Mouse (Mus musculus): ENCODE data around the gene Trim65.

Trim65 gene

DNA sequence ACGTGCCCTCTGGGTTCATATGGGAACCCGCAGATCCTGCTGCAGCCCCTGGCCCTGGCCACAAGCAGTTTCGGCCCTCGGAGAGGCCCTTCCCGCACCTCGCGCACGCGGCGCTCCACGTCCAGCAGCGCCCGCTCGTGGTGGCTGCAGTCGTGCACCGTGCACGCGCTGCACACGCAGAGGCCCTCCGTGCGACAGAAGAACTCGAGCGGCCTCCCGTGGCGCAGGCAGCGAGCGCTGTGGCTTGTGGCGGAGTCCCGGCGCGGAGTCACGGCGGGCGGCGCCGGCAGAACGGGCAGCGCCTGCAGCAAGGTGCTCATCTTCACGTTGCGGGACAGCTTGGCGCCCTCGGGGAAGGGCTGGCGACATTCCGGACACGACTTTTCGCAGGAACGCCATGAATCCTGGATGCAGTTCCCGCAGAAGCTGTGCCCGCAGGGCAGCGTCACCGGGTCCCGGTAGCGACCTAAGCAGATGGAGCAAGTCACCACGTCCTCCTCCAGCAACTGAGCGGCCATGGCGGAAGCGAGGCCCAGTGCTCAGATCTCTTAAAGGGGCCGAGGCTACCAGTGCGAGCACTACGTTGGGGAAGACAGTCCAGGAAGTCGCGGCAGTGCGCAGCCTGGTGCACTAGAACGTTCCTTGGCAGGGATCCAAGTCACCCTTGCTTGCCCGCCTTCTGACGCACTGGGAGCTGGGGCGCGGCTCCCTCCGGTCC, at the start of gene Trim65:
TSS of gene Trim65 (minus strand) at position 641 of the 718 bp plus-strand sequence.
- in situ Hi-C loops (cut with MboI, MseI): loop anchor here in 1 of 2 experiments (5.0 kb wide), 1 partner anchor 38 kb away; no protein-coding TSS in a partner anchor

DNA sequence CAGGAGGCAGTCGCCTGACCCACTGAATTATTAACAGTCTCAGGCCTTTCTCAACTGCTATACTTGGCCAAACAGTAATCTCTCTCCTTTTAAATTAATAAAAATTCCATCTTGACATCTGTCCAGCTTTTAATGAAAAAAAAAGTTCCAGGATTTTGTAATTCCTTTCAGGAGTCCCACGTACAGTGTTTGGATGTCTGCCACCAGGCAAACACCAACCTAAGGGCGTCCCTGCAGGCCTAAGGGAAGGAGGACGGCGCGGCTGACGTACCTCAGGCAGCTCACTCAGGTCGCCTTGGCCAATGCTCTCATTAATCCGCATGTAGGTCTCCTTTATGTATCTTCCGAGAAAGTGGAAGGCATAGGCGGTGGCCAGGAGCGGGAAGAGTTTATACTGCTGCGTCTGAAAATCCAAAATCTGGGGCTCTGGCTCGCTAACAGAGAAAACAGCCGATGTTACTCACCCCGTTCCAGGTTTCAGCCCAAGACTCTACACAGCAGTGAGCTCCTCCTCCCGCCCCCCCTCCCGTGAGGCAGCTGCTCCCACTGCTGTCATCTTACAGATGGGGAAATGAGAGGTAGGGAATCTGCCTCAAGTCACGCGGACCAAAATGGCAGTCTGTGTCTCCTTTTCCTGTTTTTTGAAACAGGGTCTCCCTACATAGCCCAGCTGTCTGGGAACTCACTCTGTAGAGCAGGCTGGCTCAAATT, 47.6 kb upstream of the Trim65 start:
- in situ Hi-C loops (cut with MboI, MseI): loop anchor here (5.0 kb wide), 1 partner anchor 956 kb away; no protein-coding TSS in a partner anchor

DNA sequence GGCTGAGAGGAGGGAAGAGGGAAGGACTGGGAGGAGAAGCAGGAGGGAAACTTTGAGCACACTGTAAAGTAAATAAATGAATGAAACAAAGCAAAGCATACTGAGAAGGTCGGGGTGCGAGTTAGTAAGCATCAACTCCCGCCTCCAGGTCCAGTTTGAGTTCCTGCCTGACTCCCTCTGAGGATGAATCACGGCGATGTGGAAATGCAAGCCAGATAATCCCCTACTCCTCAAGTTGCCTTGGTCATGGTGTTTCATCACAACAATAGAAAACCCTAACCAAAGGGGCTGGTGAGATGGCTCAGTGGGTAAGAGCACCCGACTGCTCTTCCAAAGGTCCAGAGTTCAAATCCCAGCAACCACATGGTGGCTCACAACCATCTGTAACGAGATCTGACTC, 45.1 kb upstream of the Trim65 start:
- in situ Hi-C loops (cut with MboI, MseI): loop anchor here (5.0 kb wide), 1 partner anchor 954 kb away; no protein-coding TSS in a partner anchor

- in situ Hi-C loops (cut with MboI, MseI): loop anchor here (5.0 kb wide), 1 partner anchor 953 kb away; no protein-coding TSS in a partner anchor
These were observed 44.0 kb upstream of the Trim65 start for GRCm38 (mm10) chr11:116174775-116175448.

GRCm38 (mm10) chr11:116171959-116172358, 41.0 kb upstream of the Trim65 start:
- in situ Hi-C loops (cut with MboI, MseI): no loop called here

DNA sequence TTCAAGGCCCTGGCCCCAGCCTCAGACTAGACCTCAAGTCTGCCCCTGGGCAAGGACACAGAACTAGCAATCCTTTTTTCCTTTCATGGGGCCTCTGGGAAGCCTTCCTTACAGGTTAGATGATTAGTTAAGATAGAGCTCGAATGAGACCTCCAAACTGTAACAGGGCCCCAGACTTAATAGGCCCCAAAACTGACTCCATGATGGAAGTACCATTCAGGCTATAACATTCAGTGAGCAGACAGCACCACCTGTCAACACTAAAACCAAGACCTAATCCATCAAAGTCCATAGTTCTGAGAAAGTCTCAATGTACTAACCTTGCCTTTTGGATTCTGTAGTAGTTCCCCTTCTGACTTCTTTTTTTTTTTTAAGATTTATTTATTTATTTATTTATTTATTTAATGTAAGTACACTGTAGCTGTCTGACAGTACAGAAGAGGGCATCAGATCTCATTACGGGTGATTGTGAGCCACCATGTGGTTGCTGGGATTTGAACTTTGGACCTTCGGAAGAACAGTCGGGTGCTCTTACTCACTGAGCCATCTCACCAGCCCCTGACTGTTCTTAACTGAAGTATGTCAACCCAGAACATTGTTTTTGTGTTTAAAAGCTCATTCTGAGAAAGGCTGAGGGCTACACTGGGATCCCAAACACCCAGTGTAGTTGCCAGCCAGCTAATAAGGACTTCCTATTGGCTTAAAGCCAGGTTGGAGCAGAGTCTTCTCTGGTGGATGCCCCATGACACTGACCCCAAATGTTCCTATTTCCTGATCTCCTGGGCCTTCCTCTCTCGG, 39.3 kb upstream of the Trim65 start:
- in situ Hi-C loops (cut with MboI, MseI): no loop called here

DNA sequence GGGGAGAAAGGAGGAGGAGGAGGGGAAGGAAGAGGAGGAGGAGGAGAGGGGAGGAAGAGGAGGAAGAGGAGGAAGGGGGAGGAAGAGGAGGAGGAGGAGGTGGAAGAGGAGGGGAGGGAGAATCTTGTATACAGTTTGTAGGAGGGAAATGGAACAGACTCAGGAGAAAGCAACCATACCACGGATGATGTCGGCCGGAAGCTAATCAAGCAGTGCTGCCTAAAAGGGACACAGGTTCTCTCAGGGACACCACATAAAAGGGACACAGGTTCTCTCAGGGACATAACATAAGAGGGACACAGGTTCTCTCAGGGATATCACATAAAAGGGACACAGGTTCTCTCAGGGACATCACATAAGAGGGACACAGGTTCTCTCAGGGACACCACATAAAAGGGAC, 38.3 kb upstream of the Trim65 start:
- in situ Hi-C loops (cut with MboI, MseI): no loop called here

DNA sequence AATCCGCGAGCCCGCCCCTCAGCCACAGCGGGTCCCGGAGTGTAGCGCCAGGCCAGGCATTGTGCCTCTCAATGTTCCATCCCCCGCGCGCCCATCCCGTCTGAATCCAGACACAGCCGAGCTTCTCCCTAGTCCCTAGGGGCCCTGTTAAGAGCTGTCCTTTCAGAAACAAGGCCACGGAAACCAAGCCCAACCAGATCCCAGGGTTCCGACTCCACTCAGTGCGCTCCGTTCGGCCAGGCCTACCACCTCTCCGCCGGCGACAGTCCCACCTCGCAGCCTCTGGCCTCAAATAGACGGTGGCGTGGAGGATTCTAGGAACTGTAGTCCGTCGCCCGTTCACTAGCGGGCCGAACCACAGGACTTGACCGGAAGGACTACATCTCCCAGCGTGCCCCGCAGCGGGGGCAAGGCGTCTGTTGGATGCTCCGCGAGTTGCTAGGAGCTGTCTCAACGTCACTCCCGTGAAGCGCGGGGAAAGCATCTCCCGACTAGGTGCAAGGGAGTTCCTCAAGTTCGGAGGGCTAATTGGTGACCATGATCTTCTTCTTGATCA, 37.0 kb upstream of the Trim65 start, which contains the start of gene Fbf1:
TSS of gene Fbf1 (minus strand) at position 283 of the 556 bp plus-strand sequence.
- in situ Hi-C loops (cut with MboI, MseI): no loop called here

DNA sequence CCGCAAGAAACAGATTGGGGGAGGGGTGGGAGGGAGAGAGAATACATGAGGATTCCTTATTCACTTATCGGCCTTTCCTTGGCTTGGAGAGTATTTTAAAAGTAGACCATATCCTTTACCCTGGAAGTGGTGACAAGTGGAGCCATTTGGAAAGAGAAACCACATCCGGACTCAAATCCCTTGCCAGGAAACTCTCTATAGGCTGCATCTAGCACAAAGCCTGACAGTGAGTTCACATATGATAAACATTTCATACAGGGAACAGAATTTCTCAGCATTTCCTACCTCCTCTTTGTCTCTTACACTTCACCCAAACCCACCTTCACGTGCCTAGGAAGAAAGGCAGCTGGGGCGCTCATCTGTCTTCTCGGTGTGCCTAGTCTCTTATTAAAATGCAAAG, 36.3 kb upstream of the Trim65 start:
- in situ Hi-C loops (cut with MboI, MseI): no loop called here

GRCm38 (mm10) chr11:116163002-116163401, 32.1 kb upstream of the Trim65 start:
- in situ Hi-C loops (cut with MboI, MseI): no loop called here

DNA sequence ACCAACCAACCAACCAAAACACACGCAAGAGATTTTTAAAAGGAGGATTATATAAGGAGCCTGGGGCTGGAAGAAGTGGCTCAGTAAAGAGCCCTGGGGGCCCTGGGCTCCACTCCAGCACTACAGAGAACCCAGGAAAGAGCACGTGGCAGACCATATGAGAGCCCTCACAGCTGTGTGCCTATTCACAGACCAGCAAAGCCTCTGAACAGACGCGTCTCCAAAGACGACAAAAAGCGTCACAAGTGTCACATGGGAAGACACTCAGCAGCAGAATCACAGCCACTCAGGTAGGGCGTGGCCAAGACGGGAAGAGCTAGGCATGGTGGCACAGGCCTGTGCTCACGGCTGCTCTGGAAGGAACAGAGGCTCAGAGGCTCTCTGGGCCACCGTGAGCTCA, 31.2 kb upstream of the Trim65 start:
- in situ Hi-C loops (cut with MboI, MseI): no loop called here

- in situ Hi-C loops (cut with MboI, MseI): no loop called here
These were observed 30.4 kb upstream of the Trim65 start for GRCm38 (mm10) chr11:116161312-116161711.

GRCm38 (mm10) chr11:116150960-116151359, 20.0 kb upstream of the Trim65 start:
- in situ Hi-C loops (cut with MboI, MseI): no loop called here

DNA sequence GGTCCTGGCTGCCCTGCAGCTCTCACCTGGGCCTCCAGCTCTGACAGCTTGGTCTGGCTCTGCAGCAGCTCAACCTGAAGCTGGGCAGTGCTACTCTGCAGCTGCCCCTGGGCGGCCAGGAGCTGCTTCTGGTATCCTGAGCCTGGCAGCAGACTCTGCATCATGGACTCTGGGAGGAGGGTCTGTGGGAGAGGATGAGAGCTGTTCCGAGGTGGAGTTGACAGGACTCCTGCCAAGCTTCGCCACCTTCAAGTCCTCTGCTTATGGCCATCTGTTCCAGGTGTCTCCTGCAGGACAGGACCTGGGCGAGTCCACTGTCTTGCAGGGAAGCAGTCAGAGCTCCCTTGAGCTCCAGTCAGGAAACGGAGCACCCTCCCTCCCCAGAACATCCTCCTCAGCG, 18.4 kb upstream of the Trim65 start:
- in situ Hi-C loops (cut with MboI, MseI): no loop called here

- in situ Hi-C loops (cut with MboI, MseI): no loop called here
These were observed 17.9 kb upstream of the Trim65 start for GRCm38 (mm10) chr11:116148761-116149221.

DNA sequence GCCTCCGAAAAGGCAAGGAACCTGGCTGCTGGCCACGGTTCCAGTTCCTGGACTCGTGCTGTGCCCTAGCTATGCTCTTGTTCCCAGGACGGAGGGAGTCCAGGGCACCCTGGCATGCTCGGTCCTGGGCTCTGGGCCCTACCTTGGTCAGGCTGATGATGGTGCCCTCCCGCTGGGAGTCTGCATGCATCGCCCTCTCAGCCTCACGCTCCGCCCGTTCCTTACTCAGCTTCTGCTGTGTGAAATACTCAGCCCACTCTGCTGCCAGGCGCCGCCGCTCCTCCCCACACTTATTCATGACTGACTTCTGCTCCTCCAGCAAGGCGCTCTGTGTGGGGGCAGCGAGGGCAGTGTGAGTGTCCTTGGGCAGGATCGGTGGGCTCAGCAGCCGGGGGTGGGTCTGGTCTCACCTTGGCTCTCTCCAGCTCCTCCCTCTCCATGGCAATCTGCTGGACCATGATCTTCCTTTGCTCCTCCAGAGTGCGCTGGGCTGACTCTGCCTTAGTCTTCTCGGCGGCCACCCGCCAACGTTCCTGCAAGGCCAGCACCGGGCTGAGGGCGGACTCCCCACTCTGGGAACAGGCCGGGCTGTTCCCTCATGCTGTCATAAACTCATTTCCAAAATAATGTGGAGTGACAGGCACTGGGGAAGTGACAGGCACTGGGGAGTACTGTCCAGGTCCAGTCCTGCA, 15.5 kb upstream of the Trim65 start:
- in situ Hi-C loops (cut with MboI, MseI): no loop called here

- in situ Hi-C loops (cut with MboI, MseI): no loop called here
These were observed 14.8 kb upstream of the Trim65 start for GRCm38 (mm10) chr11:116145481-116146293.

GRCm38 (mm10) chr11:116143468-116143867, 12.5 kb upstream of the Trim65 start:
- in situ Hi-C loops (cut with MboI, MseI): loop anchor here in 1 of 2 experiments (5.0 kb wide), 1 partner anchor 44 kb away; no protein-coding TSS in a partner anchor

All from T-helper 17 cell (primary cell).